Mouse (Mus musculus) layer of hippocampus, postnatal 10 days (tissue): ENCODE measurements around the gene Ttc28. TPM values are rescaled to one million over a fixed set of nuclear protein-coding genes. Genes with fewer than 3 reads are reported as not detected.
A peak's percentile ranks its signal among the peaks of the same experiment; 100 is the strongest.

Source experiments
- DNase-seq, 2 experiments: peaks; one replicate each; pipeline ENCODE4 v3.0.0; 2021; ENCODE audit warnings: low spot score in 2 of 2
- total RNA-seq, 2 experiments: library from RNA; stranded (reverse); gene quantifications; 2 replicates each; pipeline ENCODE4 v1.2.3; 2021

The Ttc28 gene
- total RNA-seq, 2 experiments from 2014 or later = 29.6 to 32.7 TPM

DNA sequence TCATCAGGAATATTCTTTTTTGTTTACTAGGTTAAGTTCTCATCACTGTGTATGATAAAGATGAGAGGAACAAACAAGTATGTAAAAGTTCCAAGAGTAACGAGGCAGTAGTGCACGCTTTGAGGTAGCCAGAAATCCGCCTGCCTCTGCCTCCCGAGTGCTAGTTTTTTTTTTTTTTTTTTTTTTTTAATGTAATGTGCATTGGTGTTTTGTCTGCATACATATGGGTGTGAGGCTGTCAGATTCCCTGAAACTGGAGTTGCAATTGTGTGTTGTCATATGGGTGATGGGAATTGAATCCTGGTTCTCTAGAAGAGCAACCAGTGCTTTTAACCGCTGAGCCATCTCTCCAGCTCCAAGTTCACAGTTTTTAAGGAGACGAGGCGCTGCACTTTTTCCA is 561 bp upstream of the Ttc28 start:
- no peak for DNase-seq

DNA sequence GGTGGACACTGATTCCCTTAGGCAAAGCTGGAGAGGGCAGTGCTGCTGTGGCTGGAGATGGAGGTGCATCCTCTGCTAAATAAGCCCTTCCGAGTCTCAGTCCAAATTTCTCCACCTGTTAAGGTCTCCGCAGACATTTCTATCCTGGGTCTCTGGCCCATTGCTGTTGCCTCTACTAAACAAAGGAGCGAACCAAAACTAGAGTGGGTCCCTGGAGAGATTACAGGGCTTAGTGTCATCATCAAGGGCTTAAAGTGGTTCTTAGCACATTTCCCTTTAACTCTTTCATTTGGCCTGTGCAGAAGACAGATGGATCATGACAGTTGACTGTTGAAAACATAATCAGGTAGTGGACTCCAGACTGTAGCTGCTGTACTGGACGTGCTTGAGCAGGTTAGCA is 9.0 kb downstream of the Ttc28 start:
- no peak for DNase-seq

DNA sequence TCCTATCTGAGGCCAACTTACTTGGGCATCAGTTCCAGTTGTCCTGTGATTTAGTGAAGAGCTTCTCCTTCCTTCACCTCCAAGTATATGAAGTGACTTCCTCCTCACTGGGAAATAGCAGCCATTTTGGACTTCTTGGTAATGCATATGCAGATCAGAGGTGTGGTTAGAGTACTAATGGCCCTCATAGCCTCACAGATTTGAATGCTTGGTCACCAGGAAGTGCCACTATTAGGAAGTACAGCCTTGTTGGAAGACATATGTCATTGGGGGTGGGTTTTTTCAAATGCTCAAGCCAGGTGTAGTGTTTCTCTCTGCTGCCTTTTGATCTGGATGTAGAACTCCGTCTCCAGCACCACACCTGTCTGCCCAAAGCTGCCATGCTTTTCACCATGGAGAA is 10.3 kb downstream of the Ttc28 start:
- no peak for DNase-seq

DNA sequence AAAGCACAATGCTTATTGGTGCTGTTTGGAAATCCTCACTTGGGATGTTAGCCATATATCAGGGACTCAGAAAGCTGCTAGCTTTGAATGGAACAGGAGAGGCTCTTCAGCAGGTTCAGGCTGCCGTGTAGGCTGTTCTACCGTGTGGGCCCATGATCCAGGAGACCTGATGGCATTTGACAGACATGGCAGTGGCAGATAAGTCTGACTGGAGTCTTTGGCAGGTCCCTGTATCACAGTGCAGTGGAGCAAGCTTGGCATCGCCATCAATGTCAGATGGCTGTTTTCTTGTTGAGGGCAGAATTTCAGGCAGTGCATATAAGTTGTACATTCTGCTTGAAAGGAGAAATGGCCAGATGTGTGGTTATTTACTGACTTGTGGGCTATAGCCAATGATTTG is 11.0 kb downstream of the Ttc28 start:
- no peak for DNase-seq

DNA sequence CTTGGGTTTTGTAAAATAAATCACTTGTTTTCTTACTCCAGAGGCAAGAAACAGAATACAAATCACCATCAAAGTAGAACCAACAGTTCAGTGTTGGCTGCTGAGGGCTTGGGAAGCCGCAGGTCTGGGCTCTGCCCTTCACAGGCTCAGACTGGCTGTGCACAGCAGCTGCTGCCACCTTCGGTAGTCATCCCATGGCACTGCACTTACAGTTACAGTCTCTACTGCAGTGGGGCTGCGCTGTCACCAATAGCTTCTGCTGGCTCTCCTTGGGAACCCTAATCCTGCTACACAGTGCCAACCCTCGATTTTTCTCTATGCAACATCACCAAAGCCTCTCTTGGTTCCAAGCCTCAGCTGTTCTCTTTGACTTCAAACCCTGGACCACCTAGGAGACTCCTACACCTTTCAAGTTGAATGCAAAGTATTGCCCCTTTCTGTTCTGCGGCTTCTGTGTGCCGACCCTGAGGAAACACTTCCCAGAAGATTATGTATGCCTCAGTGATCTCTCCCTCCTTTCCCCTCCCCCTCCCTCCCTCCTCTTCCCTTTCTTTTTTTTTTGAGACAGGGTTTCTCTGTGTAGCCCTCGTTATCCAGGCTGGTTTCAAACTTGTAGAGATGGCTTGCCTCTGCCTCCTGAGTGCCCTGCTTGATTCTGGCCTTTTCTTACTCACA is 17.6 kb downstream of the Ttc28 start:
- DNase-seq = no peak

DNA sequence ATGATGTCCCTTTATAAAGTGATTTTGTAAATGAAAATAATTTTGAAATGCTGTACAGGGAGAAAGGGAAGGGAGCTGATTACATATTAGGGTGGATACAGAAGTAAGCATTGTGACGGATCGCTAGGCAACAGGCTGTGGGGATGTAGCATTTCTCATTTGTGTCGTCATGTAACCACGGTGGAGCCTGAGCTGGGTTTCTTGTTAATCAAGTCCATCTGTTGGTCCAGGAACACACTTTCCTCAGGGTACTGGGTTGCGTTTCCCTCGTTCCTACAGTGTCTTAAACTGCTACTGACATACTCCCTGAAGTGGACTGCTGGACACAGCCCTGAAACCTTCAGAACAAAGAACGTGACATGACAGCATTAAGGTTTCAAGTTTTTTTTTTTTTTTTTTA is 18.6 kb downstream of the Ttc28 start:
- DNase-seq = no peak

DNA sequence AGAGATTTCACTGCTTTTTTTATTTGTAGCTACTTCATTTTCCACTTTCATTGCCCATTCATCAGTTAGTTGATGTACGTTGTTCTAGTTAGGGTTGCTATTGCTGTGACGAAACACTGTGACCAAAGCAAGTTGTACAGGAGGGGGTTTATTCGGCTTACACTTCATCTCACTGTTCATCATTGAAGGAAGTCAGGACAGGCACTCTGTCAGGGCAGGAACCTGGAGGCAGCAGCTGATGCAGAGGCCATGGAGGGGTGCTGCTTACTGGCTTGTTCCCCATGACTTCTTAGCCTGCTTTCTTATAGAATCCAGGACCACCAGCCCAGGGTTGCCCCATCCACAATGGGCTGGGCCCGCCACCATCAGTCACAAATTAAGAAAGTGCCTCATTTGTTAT is 19.2 kb downstream of the Ttc28 start:
- no peak for DNase-seq

DNA sequence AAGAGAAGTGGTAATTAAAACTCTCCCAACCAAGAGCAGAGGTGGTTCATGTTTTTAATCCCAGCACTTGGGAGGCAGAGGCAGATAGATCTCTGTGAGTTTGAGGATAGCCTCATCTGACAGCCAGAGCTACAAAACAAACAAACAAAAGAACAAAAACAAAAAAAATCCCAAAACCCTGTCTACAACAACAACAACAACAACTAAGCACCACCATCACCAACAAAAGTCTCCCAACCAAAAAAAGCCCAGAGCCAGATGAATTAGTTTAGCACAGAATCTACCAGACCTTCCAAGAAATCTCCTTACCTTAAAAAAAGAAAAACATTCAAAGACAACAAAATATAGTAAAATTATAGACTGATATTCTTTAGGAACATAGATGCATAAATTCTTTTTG is 20.7 kb downstream of the Ttc28 start:
- no peak for DNase-seq

DNA sequence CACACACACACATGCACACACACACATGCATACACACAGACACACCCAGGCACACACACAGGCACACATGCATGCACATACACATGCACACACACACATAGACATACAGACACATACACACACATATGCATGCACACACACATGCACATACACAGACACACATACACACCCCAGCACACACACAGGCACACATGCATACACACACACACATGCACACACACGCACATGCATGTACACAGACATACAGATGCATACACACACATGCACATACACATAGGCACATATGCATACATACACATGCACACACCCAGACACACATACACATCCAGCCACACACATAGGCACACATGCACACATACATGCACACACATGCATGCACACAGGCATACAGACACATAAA is 27.1 kb downstream of the Ttc28 start:
- no peak for DNase-seq

DNA sequence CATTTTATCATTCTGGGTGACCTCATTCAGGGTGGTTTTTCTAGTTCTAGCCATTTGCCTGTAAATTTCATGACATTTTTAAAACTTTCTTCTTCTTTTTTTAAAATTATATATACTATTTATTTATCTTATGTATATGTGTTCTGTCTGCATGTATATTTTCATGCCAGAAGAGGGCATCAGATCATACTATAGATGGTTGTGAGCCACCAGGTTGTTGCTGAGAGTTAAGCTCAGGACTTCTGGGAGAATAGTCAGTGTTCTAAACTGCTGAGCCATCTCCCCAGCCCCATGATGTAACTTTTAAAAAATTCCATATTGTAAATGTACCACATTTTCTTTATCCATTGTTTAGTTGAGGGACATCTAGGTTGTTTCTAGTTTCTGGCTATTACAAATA is 29.3 kb downstream of the Ttc28 start:
- DNase-seq = no peak

DNA sequence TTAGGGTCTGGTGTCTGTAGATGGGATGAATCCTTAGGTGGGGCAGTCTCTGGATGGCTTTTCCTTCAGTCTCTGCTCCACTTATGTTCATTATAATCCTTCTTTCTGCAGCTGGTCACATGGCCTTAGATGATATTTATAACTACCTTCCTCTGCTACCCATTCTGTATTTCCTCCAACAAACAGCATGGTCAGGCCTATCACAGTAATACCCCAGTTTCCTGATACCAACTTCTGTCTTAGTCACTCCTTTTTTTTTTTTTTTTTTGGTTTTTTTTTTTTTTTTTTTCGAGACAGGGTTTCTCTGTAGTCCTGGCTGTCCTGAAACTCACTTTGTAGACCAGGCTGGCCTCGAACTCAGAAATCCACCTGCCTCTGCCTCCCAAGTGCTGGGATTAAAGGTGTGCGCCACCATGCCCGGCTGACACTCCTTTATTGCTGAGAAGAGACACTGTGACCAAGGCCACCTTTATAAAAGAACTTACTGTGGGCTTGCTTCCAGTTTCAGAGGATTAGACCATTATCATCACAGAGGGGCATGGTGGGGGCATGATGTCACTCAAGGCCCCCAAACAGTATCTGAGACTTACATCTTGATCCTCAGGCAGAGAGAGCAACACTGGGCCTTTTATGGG is 30.5 kb downstream of the Ttc28 start:
- no peak for DNase-seq

DNA sequence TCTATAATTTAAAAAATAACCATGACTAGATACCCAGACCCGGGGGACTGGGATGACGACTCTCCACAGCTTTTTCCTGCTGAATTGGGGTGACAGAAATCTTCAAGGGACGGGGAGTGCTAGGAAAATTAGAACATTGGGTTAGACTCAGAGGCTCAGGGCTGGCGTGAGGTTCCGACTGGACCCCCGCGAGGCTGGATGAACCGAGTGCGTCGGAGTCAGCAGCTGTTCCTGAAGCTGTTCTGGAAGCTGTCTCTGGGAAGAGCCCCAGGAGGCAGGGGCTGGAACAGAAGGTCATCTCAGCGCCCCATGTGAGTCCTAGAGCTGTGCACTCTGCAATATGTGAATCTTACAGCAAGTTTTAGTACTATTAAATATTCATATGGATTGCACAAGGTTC is 35.3 kb downstream of the Ttc28 start:
- DNase-seq = no peak

DNA sequence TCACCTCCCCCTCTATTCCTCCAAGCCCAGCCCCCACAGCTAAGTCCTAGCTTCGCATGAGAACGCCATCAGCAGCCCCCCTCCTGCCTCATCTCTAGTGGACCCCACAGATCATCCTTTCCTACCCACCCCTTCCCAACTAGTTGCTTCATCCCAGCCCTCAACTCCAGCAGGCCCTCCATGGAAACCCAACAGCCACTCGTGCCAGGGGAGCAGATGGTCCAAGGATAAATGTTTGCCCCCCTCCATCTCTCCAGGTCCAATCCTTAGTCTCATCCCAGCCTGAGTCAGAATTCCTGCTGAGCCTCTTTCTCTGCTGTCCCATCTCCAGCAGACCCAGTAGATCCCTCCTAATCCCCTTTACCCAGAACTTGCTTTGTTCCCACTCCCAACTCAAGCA is 36.6 kb downstream of the Ttc28 start:
- DNase-seq = no peak

DNA sequence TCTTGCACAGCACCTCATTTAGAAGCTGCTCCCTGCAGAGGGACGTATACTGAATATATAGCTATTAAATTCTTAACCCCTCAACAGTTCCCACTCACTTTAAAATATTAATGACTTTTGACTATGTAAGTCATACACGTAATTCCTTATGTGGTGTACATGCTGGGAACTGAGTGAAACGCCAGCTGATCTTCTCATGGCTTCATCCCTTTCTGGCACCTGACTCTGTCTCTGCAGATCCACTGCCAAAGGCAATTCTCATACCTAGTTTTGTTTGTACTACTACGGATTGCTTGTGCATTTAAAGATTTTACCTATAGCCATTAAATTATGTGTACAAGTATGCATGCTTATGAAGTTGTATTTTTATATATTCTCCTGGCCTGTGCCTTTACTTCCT is 39.9 kb downstream of the Ttc28 start:
- DNase-seq = no peak

DNA sequence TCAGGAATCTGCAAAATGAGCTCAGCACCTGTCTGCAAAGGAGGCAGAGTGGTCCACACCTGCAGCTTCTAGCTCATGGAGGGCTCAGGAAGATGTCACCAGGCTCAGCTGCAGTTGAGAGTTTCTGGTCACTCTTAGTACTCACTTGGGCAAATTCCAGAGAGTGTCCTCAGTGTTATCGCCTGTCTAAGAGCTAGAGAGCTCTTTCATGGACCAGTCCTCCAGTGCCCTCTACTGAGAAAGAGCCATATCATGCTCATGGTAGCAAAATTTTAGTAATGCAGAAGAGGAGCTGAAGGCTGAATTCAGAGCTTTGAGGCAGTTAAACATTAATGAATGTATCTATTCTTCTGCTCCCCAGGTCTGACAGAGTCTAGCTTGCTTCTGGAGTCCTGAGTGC is 43.7 kb downstream of the Ttc28 start:
- peak in 1 of 2 experiments; percentile 27 for DNase-seq

DNA sequence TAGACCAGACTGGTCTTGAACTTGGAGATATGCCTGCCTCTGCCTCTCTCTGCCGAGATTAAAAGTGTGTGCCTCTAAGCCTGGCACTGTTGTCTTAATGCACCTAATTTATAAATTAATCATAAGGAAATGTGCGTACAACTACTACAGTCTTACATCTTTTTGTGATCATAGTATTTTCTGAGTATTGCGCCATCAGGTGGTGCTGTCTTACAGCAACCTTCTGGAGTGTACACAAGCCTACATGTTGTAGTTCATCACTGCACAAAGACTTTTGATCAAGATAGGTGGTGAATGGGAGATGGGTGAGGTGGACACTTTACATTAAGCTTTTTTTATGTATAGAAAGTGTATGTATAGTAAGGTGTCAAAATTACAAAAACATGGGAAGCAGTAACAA is 45.0 kb downstream of the Ttc28 start:
- DNase-seq = no peak

DNA sequence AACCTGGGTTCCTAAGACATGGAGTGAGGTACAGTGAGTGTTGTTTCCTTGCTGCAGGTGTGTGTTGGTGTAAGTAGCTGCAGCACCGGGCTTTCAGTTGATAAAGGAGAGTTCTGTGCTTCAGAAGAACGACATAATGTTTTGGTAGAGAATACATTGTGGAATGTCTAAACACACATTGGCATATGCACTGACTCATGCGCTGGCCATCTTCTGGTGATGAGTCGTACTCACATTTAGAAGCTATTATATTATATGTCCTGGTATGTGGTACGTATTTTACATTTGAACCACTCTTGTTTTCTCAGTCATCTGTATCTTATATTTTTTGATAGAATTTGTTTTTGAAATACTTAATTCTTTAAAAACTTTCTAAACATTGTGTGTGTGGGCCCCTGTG is 46.2 kb downstream of the Ttc28 start:
- no peak for DNase-seq

DNA sequence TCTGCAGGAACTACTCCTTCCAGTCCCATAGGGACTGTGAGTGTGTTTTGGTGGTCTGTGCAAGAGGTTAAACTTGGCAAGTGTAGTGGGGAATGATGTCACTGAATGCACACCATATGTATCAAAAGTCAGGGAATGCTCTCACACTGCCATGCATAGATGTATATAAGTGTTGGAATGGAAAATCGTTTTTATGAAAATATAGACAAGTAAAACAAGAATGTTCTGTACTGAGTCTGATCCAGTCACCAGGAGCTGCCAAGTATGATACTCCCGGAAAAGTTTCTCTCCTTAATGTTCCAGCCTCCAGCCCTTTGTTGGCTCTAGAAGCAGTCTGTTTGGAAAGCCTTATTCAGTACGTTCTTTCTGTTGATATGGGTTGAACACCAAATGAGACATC is 48.7 kb downstream of the Ttc28 start:
- no peak for DNase-seq

DNA sequence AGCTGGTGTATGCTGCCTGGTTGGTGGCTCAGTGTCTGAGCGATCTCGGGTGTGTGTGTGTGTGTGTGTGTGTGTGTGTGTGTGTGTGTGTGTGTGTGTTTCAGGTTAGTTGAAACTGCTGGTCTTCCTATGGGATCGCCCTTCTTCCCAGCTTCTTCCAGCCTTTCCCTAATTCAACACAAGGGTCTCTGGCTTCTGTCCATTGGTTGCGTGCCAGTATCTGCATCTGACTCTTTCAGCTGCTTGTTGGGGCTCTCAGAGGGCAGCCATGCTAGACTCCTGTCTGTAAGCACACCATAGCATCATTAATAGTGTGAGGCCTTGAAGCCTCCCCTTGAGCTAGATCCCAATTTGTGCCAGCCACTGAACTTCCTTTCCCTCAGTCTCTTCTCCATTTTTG is 49.7 kb downstream of the Ttc28 start:
- DNase-seq = no peak

DNA sequence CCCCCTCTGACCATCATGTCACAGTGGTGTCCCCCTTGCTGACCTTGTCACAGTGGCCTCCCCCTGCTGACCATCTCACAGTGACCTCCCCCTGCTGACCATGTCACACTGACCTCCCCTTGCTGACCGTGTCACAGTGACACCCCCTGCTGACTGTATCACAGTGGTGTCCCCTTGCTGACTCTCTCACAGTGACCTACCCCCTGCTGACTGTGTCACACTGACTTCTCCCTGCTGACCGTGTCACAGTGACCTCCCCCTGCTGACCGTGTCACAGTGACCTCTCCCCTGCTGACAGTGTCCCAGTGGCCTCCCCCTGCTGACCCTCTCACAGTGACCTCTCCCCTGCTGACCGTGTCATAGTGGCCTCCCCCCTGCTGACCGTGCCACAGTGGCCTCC is 57.0 kb downstream of the Ttc28 start:
- no peak for DNase-seq

DNA sequence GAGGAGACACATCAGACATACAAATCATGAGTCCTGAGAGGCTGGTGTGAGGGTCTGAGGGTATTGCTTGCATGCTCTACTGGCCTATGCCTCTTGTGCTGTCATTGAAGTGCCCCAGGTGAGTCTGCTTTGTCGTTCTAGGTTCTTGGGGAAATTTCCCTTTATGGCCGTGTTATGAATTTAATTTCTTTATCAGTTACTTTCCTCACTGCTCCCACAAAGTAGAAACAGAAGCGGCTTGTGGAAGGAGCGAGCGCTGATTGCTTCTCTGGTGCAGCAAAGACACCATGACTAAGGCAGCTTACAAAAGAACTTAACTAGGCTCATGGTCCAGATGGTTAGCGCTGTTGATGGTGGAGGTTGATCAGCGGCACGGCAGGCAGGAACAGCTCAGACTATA is 64.7 kb downstream of the Ttc28 start:
- no peak for DNase-seq

DNA sequence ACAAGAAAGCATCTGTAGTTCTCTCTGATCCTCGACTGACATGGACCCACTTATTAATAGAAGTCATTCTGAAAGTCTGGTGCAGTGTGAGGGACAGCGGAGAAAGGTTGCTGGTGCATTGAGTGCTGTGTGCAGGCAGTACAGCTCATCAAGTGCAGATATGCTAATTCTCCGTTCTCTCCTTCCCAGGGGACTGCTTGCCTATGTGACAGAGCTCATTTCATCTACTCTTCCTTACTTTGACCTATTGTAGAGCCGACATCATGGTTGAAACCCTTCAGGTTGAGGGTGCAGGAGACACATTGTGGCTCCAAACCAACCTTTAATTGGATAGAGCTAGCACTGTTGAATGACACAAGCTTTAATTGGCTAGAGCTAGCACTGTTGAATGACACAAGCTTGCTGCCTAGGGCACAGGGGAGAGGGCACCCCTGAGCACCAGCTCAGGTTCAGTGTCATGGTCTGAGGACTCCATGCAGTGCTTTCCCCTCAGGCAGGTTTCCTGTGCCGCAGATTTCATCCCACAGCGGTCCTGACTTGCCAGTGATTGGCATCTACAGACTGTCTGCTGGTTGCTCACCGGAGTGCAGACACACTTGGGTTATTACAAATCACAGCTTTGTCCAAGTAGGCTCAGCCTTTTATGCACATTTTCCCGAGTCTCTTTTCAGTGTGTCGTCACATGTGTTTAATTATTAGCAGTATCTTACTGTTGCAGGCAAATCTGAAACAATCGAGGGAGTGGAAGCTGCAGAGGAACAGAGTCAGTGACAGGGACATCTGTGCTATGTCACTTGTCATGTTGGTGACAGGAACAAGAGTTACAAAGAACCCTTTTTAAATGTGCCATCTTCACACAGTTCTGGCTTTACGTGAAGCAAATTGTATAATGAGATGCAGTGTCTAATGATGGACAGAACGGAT is 69.1 kb downstream of the Ttc28 start:
- no peak for DNase-seq
